Mouse (Mus musculus): ENCODE data around the gene Evi5.
A peak's percentile ranks its signal among the peaks of the same experiment; 100 is the strongest.

Gene Evi5

GRCm38 (mm10) chr5:107874561-107875260, at the start of gene Evi5:
TSS of gene Evi5 (minus strand) at chr5:107875107.
- DNase-seq: no peak

GRCm38 (mm10) chr5:107924564-107924963, 49.7 kb upstream of the Evi5 start:
- DNase-seq: no peak

DNA sequence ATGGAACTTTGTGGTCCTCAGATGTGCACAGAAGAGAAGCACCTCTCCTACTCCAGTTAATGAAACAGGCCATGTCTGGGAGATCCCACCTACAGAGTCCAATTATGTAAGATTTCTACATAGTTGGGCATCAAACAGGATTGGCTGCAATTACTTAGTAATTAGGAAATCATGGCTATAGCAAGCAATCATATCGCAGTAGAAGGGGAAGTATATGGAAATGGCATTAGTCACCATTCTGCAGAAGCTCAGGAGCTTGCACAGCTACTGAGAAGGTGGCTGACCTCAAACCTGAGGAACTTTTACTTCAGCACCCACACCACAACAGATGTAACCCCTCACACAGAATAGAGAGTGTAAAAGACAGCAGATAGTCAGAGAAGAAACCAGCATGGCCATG, 47.9 kb upstream of the Evi5 start:
- no peak for DNase-seq

- DNase-seq: peak; percentile 51
These were observed 46.7 kb upstream of the Evi5 start for GRCm38 (mm10) chr5:107921400-107922252.

DNA sequence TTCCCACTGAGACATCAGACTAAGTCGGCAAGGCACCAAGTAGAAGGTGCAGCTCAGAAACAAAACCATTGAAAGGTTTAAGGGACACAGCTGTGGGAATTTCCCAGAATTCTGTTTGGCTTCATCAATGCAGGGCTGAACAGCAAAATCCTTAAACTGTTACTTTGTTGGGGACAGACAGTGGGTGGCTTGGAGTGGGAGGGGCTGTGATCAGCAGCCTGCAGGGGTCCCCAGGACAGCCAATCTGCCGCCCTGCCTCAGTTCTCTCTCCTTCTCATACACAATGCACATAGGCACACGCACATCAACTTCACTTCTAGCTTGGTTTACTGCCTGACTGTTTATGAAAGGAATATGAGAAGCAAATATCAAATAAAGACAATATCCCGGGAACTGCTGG, 40.4 kb upstream of the Evi5 start:
- DNase-seq: no peak

DNA sequence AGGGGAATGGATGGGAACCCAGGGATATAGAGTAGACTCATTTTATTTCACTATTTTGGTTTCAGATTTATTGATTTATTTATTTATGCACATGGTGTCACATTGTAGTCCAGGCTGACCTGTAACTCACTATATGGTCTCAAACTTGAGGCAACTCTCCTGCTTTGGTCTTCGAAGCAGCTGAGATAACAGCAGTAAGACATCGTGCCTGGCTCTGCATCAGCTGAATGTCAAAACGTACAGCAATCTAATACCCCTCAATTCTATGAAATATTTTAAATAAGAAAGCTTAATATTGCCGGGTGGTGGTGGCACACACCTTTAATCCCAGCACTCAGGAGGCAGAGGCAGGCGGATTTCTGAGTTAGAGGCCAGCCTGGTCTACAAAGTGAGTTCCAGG, 36.1 kb upstream of the Evi5 start:
- no peak for DNase-seq

DNA sequence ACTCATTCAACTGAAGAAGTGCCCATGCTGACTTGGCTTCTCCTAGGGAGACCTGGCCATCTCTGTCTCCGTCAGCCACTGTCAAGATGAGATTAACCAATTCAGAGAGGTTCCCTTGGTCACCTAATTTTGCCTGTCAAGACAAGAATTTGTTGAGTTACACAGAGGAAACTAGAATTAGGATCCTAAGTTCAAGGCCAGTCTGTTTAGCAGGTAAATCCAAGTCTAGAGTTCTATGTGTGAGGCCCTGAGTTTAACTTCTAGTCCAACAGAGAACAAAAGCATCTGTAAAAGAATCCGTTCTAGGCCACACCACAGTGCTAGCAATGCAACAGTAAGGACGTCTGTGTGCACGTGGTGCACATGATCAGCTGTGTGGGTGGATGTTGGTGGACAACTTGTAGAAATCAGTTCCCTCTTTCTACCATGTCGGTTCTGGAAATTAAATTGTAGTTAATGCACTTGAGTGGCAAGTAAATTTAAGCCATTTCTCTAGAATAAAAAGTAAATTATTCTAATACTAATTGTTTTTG, 35.2 kb upstream of the Evi5 start:
- no peak for DNase-seq

- no peak for DNase-seq
These were observed 34.8 kb upstream of the Evi5 start for GRCm38 (mm10) chr5:107909668-107910067.

GRCm38 (mm10) chr5:107908514-107909110, 33.7 kb upstream of the Evi5 start:
- no peak for DNase-seq

DNA sequence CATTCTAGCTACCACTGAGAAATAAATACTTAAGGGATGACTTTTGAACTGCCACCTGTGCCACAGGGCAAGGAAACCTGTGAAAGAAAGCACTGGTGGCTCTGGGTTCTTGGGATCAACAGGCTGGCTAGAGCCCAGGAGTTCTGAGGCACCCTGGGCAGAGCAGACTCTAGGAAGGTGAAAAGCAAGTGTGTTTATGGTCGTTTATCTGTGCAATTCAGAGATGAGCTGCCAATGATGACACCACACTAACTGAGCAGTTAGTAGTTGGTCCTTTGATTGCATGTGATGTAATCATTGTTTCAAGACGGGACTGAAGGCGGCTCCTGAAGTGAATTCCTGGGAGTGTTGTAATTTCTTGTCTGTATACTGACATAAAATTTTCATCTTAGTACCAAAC, 29.4 kb upstream of the Evi5 start:
- DNase-seq: no peak

DNA sequence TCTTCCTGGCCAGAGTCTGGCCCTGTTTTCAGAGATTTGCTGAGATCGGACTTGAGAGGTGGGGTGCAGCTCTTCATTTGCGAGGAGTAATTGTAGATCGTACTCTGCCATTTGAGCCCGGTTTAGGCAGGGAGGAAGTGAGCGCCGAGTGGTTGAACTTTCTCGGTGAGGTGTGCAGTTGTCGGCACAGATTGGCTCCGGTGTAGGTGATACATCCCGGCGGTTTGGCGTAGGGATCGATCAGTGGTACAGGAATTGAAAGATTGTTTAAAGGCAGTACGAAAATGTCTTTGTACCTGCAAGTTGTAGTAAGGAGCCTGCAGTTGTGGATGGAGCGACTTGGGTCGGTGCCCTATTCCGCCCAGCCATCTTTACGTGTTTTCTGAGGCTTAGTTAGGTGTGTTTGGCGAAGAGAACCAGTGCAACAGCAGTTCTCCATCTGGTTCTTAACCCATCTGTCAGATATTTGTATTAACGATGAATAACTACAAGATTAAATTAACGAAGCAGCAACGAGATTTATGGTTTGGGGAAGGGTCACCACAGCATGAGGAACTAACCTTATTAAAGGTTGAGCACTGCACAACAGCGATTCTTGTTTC, 26.2 kb upstream of the Evi5 start:
- no peak for DNase-seq

DNA sequence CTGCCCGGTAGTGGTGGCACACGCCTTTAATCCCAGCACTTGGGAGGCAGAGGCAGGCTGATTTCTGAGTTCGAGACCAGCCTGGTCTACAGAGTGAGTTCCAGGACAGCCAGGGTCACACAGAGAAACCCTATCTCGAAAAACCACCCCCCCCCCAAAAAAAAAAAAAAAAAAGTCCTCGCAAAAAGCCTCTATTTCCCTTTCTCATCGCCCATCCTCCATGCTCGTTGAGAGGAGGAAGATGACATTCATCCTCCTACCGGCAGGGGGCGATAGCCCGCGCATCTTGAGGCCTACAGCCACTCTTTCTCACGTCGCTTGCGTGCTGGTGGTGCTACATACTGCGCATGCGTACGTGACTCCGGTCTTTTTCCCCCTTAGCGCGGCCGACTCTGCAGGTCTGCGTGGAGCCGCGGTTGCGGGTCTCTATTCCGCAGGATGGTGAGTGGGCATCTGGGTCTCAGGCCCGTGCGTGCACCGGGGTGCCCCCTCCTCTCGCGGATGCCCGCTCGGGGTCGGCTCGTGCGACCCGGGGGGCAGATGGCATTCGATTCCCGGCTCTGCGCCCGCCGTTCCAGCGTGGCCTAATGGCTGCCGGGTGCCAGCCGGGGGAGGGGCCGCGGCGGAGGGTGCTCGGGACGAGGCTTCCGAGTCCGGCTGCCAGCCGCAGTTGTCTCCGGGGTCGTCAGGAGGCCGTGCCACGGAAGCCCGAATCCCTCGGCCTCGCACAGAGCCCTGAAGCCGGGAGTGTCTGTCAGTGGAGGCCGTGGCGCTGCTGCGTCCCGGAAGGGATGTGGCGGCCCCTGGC, 25.5 kb upstream of the Evi5 start, which contains the start of gene Rpl5:
Rpl5 (plus strand) TSS at position 297 of the 808 bp plus-strand sequence.
- DNase-seq: peak; percentile 97

DNA sequence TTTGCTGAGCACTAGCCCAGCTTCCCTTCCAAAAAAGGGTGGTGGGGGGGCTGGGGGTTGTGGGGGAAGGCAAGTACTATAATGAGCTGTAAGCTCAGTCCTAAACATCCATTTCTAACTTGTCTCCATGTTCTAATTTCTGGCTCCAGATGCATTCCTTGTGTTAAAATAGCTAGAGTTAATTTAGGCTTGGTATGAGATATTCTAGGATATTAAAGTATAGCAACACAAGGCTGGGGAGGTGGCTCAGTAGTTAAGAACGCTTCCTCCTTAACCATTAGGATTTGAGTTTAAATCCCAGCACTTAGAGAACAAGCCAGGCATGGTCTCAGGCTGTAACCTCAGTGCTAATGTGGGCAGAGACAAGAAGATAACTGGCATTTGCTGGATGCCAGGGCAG, 21.4 kb upstream of the Evi5 start:
- DNase-seq: no peak

DNA sequence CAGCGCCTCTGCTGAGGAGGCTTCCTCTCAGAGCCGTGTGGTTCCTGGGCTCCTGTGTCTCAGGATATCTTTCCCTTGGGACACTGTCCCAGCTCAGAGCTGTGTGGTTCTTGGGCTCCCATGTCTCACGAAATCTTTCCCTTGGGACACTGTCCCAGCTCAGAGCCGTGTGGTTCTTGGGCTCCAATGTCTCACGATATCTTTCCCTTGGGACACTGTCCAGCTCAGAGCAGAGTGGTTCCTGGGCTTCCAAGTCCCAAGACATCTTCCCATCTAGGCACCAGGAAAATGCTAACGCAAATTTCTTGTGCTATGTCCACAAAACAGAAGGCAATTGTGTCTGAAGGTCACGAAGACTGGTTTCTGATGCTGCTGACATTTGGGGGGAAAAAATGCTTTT, 19.8 kb upstream of the Evi5 start:
- no peak for DNase-seq

DNA sequence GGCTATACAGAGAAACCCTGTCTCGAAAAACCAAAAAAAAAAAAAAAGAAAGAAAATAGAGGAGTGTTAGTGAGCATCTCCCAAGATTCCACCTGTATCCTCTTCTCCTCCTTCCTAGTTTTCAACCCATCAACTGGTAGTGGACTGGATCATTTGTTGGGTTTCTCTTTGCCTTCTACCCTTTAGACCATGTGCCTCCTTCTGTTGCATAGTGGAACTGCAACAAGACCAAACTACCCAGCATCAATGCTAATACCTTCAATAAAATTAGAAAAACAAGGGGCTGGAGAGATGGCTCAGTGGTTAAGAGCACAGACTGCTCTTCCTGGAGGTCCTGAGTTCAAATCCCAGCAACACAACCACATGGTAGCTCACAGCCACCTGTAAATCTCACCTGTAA, 16.6 kb upstream of the Evi5 start:
- DNase-seq: peak; percentile 56

DNA sequence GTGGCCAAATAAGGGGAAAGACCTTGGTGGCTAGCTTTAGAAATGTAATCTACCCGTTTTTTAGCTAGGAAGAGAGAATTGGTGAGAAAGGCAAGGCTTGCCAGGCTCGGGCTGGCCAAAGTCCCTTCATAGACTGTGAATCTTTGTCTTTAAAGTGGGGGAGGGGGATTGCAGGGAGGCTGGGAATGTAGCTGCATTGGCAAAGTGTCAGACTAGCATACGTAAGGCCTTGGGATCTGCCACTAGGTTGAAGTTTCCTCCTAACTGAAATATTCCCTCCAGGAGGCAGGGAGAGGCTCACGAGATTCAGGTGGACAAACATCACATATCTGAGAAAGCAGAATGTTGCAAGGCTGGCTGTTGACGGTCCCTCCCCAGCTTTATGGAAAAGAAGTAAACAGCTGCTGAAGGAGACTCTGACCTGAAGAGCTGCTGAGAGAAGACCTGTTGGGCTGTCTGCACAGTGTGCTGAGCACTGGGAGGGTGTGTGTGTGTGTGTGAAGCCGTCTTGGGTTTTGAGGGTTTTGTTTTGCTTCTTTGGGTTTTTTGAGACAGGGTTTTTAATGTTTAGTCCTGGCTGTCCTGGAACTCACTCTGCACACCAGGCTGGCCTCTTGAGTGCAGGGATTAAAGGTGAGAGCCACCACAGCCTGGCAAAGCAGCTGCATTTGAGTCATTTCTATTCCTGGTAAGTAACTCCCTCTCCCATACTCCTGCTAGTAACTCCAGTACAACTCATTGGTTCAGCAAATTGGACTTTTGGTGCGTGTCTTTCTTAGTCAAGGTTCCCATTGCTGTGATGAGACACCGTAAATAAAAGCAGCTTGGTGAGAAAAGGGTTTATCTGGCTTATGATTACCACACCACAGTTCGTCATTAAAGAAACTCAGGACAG, 15.3 kb upstream of the Evi5 start:
- DNase-seq: peak; percentile 62

DNA sequence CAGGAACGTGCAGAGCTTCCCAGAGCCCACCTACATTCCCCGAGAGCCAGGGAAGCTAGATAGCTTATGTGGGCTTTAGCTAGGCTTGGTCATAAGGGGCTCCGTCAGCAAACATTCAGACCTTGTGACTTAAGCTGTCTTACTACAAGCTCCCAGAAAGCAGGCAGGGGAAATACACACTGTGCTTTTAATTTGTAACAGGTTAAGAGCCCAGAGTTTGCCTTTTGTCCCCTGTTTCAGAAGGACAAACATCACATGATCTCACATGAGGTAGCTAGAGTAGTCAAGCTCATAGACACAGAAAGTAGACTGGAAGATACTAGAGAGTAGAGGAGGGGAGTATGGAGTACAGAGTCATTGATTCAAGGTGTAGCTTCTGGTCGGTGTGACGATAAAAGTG, 5.8 kb upstream of the Evi5 start:
- peak; percentile 42 for DNase-seq

- no peak for DNase-seq
These were observed 2.1 kb upstream of the Evi5 start for GRCm38 (mm10) chr5:107877053-107877452.

DNA sequence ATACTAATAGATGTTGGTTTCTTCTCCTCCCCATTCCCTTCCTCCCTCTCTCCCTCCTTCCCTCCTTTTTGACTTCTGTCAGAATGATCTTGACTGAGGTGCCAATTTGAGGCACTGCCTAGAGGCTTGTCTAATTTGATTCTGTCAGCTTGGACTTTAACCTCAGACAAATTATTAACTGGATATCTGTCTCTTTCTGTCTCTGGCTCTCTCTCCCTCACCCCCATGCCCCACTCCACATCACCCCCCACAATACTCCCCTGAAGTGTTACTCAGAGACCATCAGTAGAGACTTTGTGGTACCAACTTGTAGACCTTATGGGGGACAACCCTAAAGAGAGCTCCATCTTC, 329 bp upstream of the Evi5 start:
- DNase-seq: no peak

GRCm38 (mm10) chr5:107873886-107874302, 1.0 kb downstream of the Evi5 start:
- no peak for DNase-seq

GRCm38 (mm10) chr5:107873330-107873729, 1.6 kb downstream of the Evi5 start:
- DNase-seq: no peak

All from kidney, postnatal 10 days (tissue).